Mouse (Mus musculus) kidney, adult 2 months (tissue): ENCODE measurements around the gene Psme2.

Source experiments
- CTCF ChIP-seq: fragments of 200-500 bp; conservative IDR thresholded peaks from 2 replicates; pipeline ENCODE4 v1.5.1; 2011; ENCODE audit warnings: low read depth, mild to moderate bottlenecking, control low read depth, low read length, moderate library complexity, mixed read lengths; ENCODE audit not compliant: insufficient read depth, insufficient read length
- POLR2A ChIP-seq: fragments of 200-500 bp; IDR thresholded peaks from one replicate; pipeline ENCODE4 v1.6.1; 2011; ENCODE audit warnings: low read depth, low read length, control low read depth

DNA sequence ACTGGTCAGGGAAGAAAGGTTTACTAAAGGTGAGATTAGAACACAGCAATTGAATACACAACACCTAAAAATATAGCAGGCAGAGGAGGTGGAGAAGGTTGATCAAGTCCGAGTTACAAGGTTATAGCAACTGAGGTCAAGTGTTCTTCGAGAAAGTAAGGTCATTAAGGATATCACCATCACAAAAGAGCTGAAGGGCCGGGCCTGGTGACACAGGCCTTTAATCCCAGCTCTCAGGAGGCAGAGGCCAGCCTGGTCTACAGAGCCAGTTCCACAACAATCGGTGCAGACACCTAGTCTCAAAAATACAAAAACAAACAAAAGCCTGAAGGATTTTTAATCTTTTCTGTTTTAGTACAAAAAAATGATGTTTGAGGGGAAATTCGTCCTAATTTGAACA is 39.6 kb downstream of the Psme2 start:
- TF ChIP-seq CTCF (no peak), POLR2A (no peak)
